Mouse (Mus musculus) bone marrow macrophage, adult 2 months (primary cell): ENCODE measurements around the gene Prmt9. TPM values are rescaled to one million over a fixed set of nuclear protein-coding genes. Genes with fewer than 3 reads are reported as not detected.

ENCODE experiments used
- H3K27ac ChIP-seq: 2 replicates; pipeline ENCODE4 v1.5.1; 2012; ENCODE audit warnings: low read depth, low read length; ENCODE audit not compliant: insufficient read depth
- H3K4me1 ChIP-seq: 2 replicates; pipeline ENCODE4 v1.6.1; 2012; ENCODE audit warnings: low read length; ENCODE audit not compliant: control insufficient read depth, insufficient read depth
- H3K4me3 ChIP-seq: 2 replicates; pipeline ENCODE4 v1.5.1; 2012; ENCODE audit warnings: mild to moderate bottlenecking, low read length, moderate library complexity; ENCODE audit not compliant: insufficient read depth
- CTCF ChIP-seq: IDR thresholded peaks from 2 replicates; pipeline ENCODE4 v1.5.1; 2012; ENCODE audit warnings: low read depth, mild to moderate bottlenecking, low read length, moderate library complexity
- POLR2A ChIP-seq: IDR thresholded peaks from 2 replicates; pipeline ENCODE4 v1.6.1; 2012; ENCODE audit warnings: mild to moderate bottlenecking, low read depth, low read length, borderline replicate concordance
- polyA plus RNA-seq: library from polyadenylated mRNA; stranded (reverse); fragments of >200 nt; gene quantifications from 2 replicates; pipeline ENCODE4 v1.2.4, GENCODE M21; 2012; ENCODE audit not compliant: missing spikeins, insufficient read depth, insufficient read length

Prmt9 gene
- polyA plus RNA-seq, 1 experiment, result 15.3 TPM

GRCm38 (mm10) chr8:77515786-77516185 is 33.4 kb upstream of the Prmt9 start:
- H3K4me3 ChIP-seq, result peak overlapping the region; percentile 64
- H3K27ac ChIP-seq, result no peak overlapping the region
- peaks cover 38% of the 10 kb centered on the region for H3K4me1 ChIP-seq
- TF ChIP-seq POLR2A (no peak), CTCF (no peak)

DNA sequence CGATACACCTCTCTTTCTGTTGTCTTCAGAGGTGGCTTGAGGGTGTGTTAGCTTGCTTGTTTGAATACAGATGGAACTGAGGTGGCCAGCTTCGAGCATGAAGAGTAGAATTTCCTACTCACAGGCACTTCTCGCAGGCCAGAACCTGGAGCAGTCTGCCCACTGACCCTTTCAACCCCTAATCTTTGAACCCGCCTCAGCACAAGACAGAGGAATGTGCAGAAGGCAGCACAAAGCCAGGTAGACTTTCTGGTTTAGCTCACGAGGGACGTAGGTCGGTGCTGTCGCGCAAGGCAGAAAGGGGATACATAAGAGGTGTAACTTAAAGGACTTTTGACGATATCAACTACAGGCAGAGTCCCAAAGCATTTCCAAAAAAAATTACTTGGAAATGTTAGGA is 32.4 kb upstream of the Prmt9 start:
- Histone ChIP-seq H3K27ac (peak overlapping the region; percentile 30), H3K4me3 (peak overlapping the region; percentile 64), H3K4me1 (peaks cover 35% of the 10 kb centered on the region)
- TF ChIP-seq POLR2A, result no peak
- TF ChIP-seq CTCF, result no peak

- Histone ChIP-seq H3K4me3 (peak within 1 kb of the TSS; percentile 79), H3K4me1 (peaks cover 31% of the 10 kb centered on the region), H3K27ac (peak within 1 kb of the TSS; percentile 72)
- TF ChIP-seq CTCF, result no peak
- no peak for TF ChIP-seq POLR2A
Measured at GRCm38 (mm10) chr8:77517301-77518200, 31.6 kb upstream of the Prmt9 start, which contains the start of gene Arhgap10. Arhgap10 (minus strand) TSS chr8:77517953.

DNA sequence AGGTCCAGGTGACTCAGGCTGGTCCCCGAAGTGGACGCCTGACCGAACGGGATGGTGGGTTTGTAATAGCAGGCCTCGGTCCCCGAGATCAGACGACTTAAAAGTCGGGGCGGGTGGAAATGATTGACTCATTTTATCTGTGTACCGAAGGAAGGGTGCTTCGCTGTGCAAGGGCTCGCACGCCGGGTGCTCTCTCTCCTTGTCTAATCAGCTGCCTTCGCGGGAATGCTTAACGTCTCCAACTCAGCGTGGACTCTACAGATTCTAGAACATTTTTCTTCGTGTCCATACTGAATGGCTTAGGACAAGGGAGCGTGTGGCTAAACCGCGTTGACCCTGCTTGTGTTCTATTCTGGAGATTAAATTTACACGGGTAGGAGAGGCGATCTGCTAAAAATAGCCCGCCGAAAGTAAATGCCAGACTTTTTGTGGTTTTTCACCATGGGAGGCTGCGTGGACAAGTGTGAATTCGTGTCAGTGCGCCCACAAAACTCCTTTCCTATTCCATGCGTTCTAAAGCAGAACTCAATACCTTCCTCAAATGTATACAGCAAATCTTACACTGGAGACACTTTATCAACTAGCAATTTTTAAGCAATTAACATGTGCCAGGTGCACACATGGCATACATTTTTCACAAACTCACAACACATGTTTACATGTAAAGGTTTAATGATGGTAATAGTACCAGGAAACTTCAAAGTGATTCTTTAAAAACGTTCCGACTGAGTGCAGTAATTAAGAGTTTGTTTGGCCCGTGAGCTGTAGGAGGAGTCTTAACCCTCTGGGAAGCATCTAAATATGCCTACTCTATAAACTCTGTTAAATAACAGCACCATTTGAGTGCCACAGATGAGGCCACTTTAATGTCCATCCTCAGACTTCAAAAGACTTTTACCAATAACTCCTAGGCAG is 30.7 kb upstream of the Prmt9 start:
- peak overlapping the region; percentile 79 for H3K4me3 ChIP-seq
- H3K4me1 ChIP-seq, result peaks cover 23% of the 10 kb centered on the region
- peak overlapping the region; percentile 65 for H3K27ac ChIP-seq
- TF ChIP-seq CTCF, result no peak
- no peak for TF ChIP-seq POLR2A

DNA sequence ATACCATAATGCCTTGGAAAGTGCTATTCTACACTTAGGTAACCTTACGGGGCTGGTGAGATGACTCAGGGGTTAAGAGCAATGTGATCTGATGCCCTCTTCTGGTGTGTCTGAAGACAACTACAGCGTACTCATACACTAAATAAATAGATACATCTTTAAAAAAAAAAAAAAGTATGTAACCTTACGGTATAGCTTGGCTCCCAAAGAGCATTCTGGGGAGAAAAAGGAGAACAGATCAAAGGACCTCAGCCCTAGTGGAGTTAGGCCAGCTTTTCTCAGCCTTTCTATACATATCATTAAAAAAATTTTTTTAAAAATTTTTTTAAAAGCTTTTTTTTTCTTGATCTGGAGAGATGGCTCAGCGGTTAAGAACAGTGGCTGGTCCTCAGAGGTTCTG is 28.6 kb upstream of the Prmt9 start:
- TF ChIP-seq POLR2A, result no peak
- TF ChIP-seq CTCF, result no peak
- Histone ChIP-seq H3K27ac (no peak overlapping the region), H3K4me1 (peaks cover 13% of the 10 kb centered on the region), H3K4me3 (no peak overlapping the region)

- peaks cover 10% of the 10 kb centered on the region for H3K4me1 ChIP-seq
- H3K4me3 ChIP-seq, result no peak overlapping the region
- no peak overlapping the region for H3K27ac ChIP-seq
- TF ChIP-seq CTCF (no peak), POLR2A (no peak)
Measured at GRCm38 (mm10) chr8:77521028-77521785, 28.0 kb upstream of the Prmt9 start.

GRCm38 (mm10) chr8:77522984-77523383 is 26.2 kb upstream of the Prmt9 start:
- Histone ChIP-seq H3K27ac (no peak overlapping the region), H3K4me3 (no peak overlapping the region), H3K4me1 (peaks cover 12% of the 10 kb centered on the region)
- no peak for TF ChIP-seq CTCF
- TF ChIP-seq POLR2A, result no peak

DNA sequence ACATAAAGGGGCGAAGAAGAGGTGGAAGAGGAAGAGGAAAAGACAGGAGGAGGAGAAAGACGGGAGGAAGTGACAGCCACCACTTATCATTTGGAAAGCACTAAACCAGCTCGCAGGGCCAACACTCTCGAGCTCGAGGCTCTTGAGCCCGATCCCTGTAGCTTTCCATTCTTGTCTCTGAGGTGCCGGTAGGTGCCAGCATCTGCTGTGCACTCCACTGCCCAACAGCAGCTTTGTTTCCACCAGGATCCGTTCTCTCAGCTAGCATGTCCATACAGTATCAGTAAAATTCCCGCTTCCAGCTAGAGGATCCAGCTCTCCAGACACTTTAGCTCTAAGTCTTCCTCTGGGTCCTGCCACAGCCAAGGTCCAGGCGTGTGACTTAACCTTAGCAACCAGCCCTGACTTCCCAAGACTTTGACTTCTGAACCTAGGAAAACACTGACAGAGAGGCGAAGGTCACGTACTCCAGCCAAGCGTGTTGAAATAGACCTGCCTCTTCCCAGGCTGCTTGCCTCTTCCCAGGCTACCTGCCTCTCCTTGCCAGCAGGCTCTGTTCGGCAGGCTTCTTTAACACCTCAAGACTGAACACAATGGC is 25.1 kb upstream of the Prmt9 start:
- H3K4me1 ChIP-seq, result peaks cover 12% of the 10 kb centered on the region
- TF ChIP-seq POLR2A, result no peak
- TF ChIP-seq CTCF, result no peak
- H3K27ac ChIP-seq, result no peak overlapping the region
- H3K4me3 ChIP-seq, result no peak overlapping the region

GRCm38 (mm10) chr8:77524906-77525305 is 24.3 kb upstream of the Prmt9 start:
- TF ChIP-seq POLR2A, result no peak
- no peak for TF ChIP-seq CTCF
- Histone ChIP-seq H3K27ac (no peak overlapping the region), H3K4me1 (peaks cover 9% of the 10 kb centered on the region), H3K4me3 (no peak overlapping the region)
